Mouse (Mus musculus): ENCODE measurements around the gene Cenpt. TPM values are rescaled to one million over a fixed set of nuclear protein-coding genes. Genes with fewer than 3 reads are reported as not detected.
"Not testable (repeated sequence)": the region's sequence is repeated elsewhere in the genome, so short reads cannot be mapped to it uniquely, and the experiment has no call there.

Gene Cenpt
- total RNA-seq, 4 experiments from 2014 or later: 0.31 to 1.4 (median 0.72) TPM

- peak; percentile 84 to 87 for DNase-seq (ENCODE audit: low spot score in 2 of 2)
Observed at GRCm38 (mm10) chr8:105854715-105855216, 1.7 kb upstream of the Cenpt start, which contains the start of gene Thap11. TSS of gene Thap11 (plus strand) at chr8:105855132.

- DNase-seq (ENCODE audit: low spot score in 2 of 2): no peak
Observed at GRCm38 (mm10) chr8:105854303-105854702, 1.2 kb upstream of the Cenpt start.

- no peak for DNase-seq (ENCODE audit: low spot score in 2 of 2)
Observed at GRCm38 (mm10) chr8:105852146-105852729, 840 bp downstream of the Cenpt start.

GRCm38 (mm10) chr8:105851651-105852143, 1.4 kb downstream of the Cenpt start:
- peak; percentile 68 to 75 for DNase-seq (ENCODE audit: low spot score in 2 of 2)

GRCm38 (mm10) chr8:105850611-105851010, 2.5 kb downstream of the Cenpt start:
- DNase-seq (ENCODE audit: low spot score in 2 of 2): no peak

GRCm38 (mm10) chr8:105850014-105850413, 3.1 kb downstream of the Cenpt start:
- no peak for DNase-seq (ENCODE audit: low spot score in 2 of 2)

GRCm38 (mm10) chr8:105846678-105847077, 6.4 kb downstream of the Cenpt start:
- DNase-seq (ENCODE audit: low spot score in 2 of 2): no peak

- no peak for DNase-seq (ENCODE audit: low spot score in 2 of 2)
Observed at GRCm38 (mm10) chr8:105839209-105839608, 13.9 kb downstream of the Cenpt start.

- DNase-seq (ENCODE audit: low spot score in 2 of 2): no peak
Observed at GRCm38 (mm10) chr8:105836991-105837390, 16.1 kb downstream of the Cenpt start.

- peak; percentile 72 to 76 for DNase-seq (ENCODE audit: low spot score in 2 of 2)
Observed at GRCm38 (mm10) chr8:105835318-105835717, 17.8 kb downstream of the Cenpt start.

GRCm38 (mm10) chr8:105833740-105834139, 19.3 kb downstream of the Cenpt start:
- not testable (repeated sequence) for DNase-seq (ENCODE audit: low spot score in 2 of 2)

- peak; percentile 95 to 97 for DNase-seq (ENCODE audit: low spot score in 2 of 2)
Observed at GRCm38 (mm10) chr8:105826861-105827848, 25.9 kb downstream of the Cenpt start, which contains the start of the genes Ranbp10 and Tsnaxip1. TSS of gene Ranbp10 (minus strand) at chr8:105827350. TSS of gene Tsnaxip1 (plus strand) at chr8:105827731.

- no peak for DNase-seq (ENCODE audit: low spot score in 2 of 2)
Observed at GRCm38 (mm10) chr8:105826379-105826778, 26.7 kb downstream of the Cenpt start.

- DNase-seq (ENCODE audit: low spot score in 2 of 2): no peak
Observed at GRCm38 (mm10) chr8:105825506-105825905, 27.6 kb downstream of the Cenpt start.

GRCm38 (mm10) chr8:105820925-105821324, 32.2 kb downstream of the Cenpt start:
- peak; percentile 56 to 79 for DNase-seq (ENCODE audit: low spot score in 2 of 2)

- no peak for DNase-seq (ENCODE audit: low spot score in 2 of 2)
Observed at GRCm38 (mm10) chr8:105819659-105820058, 33.4 kb downstream of the Cenpt start.

GRCm38 (mm10) chr8:105813241-105813640, 39.8 kb downstream of the Cenpt start:
- DNase-seq (ENCODE audit: low spot score in 2 of 2): no peak

- DNase-seq (ENCODE audit: low spot score in 2 of 2): no peak
Observed at GRCm38 (mm10) chr8:105812511-105812910, 40.6 kb downstream of the Cenpt start.

GRCm38 (mm10) chr8:105811543-105811942, 41.5 kb downstream of the Cenpt start:
- no peak for DNase-seq (ENCODE audit: low spot score in 2 of 2)

- no peak for DNase-seq (ENCODE audit: low spot score in 2 of 2)
Observed at GRCm38 (mm10) chr8:105811061-105811460, 42.0 kb downstream of the Cenpt start.

GRCm38 (mm10) chr8:105810245-105810786, 42.8 kb downstream of the Cenpt start:
- DNase-seq (ENCODE audit: low spot score in 2 of 2): no peak

Measured in gastrocnemius, adult 8-10 months (tissue).